Mouse (Mus musculus) kidney, adult 11 months (tissue): ENCODE results near the gene Gtf2f2.

Source experiments
- DNase-seq: peaks from one replicate; pipeline ENCODE4 v3.0.0; 2022

Gene Gtf2f2

DNA sequence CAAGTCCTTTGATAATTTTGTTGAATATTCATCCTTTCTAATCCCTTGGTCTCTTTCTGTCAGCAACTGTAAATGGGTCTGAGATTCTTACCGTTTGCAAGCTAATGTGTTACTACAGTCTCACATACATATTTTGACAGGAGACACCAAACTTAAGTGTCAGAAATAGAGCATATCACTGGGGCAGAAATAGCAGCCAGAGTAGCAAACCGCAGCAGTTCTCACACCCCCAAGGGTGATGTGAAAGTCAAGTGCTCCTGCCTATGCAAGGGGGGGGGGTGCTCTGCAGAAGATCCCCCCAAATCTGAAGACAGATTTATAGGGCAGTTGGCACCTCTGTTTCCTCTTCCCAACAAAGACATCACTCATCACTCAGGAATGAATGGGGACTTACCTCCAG, 152.5 kb downstream of the Gtf2f2 start:
- no peak for DNase-seq

DNA sequence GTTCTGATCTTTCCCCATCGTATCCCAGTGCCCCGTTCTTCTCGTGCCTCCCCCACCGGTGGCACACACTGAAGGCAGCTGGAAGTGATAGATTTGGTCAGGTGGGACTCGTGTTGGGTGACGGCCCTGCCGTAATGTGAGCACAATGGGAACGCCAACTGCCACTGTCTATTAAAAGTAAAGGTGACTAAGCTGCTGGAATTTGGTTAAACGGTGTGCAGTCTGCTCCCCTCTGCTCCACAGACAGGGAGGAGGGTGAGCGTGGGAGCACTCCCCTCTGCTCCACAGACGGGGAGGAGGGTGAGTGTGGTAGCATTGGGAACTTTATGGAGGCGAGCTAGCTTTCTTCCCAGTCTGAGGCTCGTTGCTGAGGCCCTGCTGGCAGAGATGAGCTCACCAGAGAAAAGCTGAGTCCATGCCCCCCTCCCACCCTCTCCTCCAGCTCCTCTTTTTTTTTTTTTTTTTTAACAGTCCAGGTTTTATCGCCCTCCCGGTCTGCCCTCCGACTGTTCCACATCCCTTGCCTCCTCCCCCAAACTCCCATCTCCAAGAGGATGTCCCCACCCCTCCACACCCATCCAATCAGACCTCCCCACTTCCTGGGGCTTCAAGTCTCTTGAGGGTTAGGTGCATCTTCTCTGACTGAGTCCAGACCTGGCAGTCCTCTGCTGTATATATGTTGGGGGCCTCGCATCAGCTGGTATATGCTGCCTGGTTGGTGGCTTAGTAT, 155.2 kb downstream of the Gtf2f2 start:
- DNase-seq, result no peak

DNA sequence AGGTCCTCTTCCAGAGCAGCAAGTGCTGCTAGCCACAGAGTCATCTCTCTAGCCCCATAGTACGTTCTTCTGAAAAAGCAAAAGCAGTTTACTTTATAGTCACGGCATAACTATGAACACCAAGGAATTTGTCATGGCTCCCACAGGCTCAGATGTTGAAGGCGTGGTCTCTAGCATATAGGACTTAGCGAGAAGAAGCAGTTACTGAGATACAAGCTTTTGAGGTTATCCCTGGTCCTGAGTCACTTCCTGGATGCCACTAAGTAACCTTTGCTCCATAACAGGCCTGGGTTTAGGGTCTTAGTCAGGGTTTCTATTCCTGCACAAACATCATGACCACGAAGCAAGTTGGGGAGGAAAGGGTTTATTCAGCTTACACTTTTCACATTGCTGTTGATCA, 158.6 kb downstream of the Gtf2f2 start:
- DNase-seq, result no peak

DNA sequence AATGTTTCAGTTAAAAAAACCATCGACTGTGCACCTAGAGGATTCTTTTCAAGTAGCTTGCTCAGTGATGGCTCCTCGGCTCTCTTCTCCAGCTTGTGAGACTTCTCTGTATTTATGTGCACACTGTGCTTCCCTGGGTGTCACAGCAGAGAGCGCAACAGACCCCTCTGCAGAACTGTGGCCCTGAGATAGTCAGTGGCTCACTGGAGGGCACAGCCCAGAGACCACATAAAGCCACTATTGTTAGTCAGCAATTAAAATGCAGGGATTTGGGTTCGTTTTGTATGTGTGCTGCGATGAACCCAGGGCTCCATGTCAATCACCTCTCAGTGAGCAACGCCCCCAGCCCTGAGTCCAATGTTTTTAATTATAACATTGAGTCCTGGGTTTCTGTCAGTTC, 159.8 kb downstream of the Gtf2f2 start:
- no peak for DNase-seq

DNA sequence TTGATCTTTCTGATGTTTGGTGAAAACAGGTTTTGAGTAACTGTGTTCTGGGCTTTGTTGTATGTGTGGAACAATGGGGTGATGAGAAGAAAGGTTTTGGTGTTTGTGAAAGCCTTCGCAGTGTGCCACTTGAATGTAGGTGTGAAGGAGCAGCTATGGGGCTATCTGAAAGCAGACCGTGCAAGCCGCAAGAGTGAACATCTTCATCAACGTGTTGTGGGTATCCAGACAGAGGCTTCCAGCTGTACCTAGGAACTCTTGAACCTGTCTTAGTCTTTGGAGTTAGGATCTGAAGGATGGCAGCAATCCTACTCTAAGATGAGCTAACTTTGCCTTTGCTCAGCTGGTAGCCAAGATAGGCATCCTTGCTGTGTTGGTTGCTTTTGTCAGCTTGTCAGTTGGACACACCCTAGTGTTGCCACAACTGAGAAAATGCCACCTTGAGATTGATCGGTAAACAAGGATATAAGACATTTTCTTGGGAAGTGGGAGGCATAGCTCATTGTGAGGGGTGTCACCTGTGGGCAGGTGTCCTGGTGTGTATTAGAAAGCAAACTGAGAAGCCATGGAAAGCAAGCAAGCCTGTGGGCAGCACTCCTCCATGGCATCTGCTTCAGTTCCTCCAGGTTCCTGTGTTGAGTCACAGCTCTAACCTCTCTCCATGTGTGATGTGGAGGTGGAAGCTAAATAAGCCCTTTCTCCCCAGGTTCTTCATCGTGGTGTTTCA, 160.7 kb downstream of the Gtf2f2 start:
- DNase-seq, result no peak

DNA sequence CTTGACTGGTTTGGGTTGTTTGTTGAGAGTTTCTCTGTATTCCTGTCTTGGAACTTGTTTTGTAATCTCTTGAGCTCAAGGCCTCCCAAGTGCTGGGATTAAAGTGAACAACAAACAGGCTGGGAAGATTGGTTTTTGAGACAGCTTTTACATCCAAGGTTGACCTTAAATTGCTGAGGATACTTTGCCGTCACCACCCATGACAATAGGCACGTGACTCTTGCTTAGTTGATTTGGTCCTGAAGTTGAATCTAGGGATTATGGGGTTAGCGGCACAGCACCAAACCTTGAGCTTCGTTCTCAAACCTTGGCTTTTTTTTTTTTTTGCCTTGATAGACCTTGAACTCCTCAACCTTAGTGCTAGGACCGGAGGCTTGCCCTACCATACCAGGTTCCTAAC, 161.4 kb downstream of the Gtf2f2 start:
- DNase-seq, result no peak

DNA sequence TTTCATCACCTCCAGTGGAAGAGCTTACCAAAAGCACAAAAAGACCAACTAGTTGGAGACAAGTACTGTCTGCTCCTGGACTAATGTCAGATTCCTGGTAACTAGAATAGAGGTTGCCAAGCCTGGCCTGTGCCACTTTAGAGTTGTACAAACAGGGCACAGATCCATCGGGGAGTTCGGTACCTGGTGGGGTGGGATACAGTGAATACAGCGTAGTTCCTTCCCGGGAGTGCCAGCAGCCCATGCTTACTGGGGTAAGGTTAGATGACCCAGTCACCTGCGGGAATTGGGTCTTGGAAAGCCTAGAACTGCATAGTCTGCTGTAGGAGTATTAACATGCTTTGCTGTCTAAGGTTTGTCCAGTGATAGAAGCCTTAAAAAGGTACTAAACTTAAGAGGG, 162.2 kb downstream of the Gtf2f2 start:
- no peak for DNase-seq

DNA sequence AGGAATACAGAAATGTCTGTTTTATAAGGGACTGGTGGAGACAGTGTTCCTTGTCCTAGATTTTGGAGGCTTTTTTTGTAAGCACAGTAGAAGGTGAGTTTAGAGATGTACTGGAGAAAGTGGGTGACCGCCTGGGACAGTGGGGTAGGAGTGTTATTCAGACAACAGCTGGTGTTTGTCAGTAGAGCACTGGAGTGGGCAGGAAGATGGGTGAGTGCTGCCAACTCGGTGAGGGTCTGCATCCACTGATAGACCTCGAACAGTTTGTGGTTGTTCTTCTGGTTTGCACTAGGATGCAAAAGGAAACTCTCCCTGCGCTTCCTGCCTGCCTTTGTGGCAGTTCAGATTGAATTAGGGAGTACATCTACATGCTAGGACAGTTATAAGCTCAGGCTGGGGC, 163.0 kb downstream of the Gtf2f2 start:
- DNase-seq, result no peak
